Mouse (Mus musculus) cortical plate, adult 2 months (tissue): ENCODE measurements around the gene Slc11a2.

Experiments used
- CTCF ChIP-seq: fragments of 200-500 bp; IDR thresholded peaks from 2 replicates; pipeline ENCODE4 v1.5.1; 2011; ENCODE audit warnings: mild to moderate bottlenecking, control low read depth, low read length; ENCODE audit not compliant: insufficient read depth; ENCODE audit errors: extremely low read depth
- POLR2A ChIP-seq: fragments of 200-500 bp; IDR thresholded peaks from 2 replicates; pipeline ENCODE4 v1.6.1; 2011; ENCODE audit warnings: mild to moderate bottlenecking, low read length, control low read depth; ENCODE audit not compliant: insufficient read depth; ENCODE audit errors: extremely low read depth

- TF ChIP-seq CTCF (peak; percentile 60), POLR2A (no peak)
Measured at GRCm38 (mm10) chr15:100463712-100464111, 38.8 kb upstream of the Slc11a2 start.
